Mouse (Mus musculus): ENCODE results near the gene Map4k5. TPM values are rescaled to one million over a fixed set of nuclear protein-coding genes. Genes with fewer than 3 reads are reported as not detected.

Map4k5 gene
- polyA plus RNA-seq, 1 experiment from 2014 or later = 40.0 TPM

DNA sequence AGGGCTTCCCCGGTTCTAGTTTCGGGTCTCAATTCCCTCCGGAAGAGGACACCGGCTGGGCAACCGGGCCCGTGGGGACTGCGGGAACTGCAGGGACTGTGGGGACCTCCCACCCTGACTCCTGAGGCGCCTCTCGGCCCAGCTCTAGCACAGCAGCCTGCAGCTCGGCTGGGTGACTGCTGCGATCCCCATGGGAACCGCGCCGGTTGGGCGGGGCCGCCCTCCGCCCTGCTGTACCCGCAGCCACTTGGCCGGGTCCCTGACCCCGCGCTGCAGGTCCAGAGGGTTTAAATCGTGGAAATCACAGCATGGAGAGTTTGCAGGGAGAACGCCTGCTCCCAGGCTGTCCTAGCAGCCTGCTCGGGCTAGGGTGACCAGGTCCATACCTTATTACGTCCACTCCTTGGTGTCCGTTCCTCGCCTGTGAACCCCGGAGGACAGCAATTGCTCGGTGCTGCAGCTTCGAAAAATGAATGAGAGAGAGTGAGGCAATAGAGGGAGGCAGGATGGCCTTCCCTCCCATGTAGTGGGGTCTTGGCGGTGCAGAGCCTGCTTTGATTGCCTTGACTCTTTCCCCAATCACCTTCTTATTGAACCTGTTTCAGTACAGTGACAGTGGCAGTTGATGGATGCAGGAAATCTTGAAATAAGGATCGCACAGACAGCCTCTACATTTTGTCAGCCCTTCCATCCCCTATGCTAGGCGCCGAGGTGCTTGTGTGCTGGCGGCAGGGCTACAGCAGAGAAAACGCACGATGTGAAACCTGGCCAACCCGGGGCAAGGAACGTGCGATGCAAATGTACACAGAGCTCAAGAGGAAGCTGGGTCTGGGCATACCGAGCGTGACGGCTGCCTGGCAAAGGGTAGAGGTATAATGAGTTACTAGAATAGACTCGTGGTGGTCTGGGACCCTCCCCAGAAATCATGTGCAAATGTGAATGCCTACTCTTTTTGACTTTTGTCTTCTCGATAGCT is 102.2 kb downstream of the Map4k5 start, which contains the start of gene Cdkl1:
Gene Cdkl1 (minus strand): TSS at position 738 of the 976 bp plus-strand sequence.
- DNase-seq (peak; percentile 75), ATAC-seq (ENCODE audit: low FRiP score, low TSS enrichment) (peak; percentile 80)
- 2% methylated on average over 45 of the region's 45 CpGs for WGBS
- Histone ChIP-seq H3K9me3 (ENCODE audit: control insufficient read depth, low read length) (no peaks in the 10 kb centered on the region), H3K4me3 (replicated peaks; ENCODE audit: low read depth, low read length) (peak within 1 kb of the TSS; percentile 54), H3K4me1 (ENCODE audit: control insufficient read depth, insufficient read depth, low read length) (peaks cover 13% of the 10 kb centered on the region), H3K36me3 (ENCODE audit: control insufficient read depth, insufficient read depth, low read length) (no peaks in the 10 kb centered on the region), H3K27me3 (ENCODE audit: control insufficient read depth, insufficient read depth, low read length) (0 out of 2 replicates have a peak, but pooled peaks cover 2% of the 10 kb centered on the region), H3K4me2 (ENCODE audit: low read length) (peak within 1 kb of the TSS; percentile 99), H3K27ac (replicated peaks; ENCODE audit: low read depth, low read length) (peak within 1 kb of the TSS; percentile 66), H3K9ac (replicated peaks; ENCODE audit: low read length) (peak within 1 kb of the TSS; percentile 70)

DNA sequence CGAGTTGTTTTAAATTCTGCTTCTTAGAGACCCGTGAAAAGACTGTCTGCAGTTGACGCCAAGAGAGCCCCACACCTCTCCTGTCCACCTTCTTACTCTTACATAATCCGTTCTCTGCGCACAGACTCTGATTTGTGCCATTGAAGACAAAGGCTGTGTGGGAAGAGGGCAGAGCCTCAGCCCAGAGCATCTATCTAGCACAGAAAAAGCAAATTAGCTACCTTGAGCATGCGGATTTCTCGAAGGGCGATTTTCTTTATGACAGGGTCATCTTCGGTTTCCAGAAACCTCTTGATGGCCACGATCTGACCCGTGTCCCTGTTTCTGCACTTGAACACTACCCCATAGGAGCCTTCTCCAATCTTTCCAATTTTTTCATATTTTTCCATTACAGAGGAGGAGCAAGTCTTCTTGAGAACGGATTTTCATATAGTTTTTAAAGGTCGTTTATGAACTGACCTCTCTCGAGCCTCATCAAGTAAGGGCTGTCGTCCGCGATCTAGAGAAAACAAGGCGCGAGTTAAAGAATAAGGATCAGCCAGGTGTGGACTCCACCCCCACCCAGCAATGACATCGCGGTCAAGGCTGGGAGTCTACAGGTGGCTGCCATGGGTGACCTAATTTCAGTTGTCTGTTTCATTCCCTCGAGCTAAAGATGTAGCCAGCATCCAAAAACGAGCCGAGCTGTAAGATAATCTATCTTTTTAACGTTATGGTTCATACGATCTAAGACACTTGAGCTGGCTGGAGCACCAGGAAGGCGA is 103.1 kb downstream of the Map4k5 start:
- Histone ChIP-seq H3K27me3 (ENCODE audit: control insufficient read depth, insufficient read depth, low read length) (0 out of 2 replicates have a peak, but pooled peaks cover 2% of the 10 kb centered on the region), H3K4me3 (replicated peaks; ENCODE audit: low read depth, low read length) (peak overlapping the region; percentile 54), H3K4me1 (ENCODE audit: control insufficient read depth, insufficient read depth, low read length) (peaks cover 13% of the 10 kb centered on the region), H3K4me2 (ENCODE audit: low read length) (peak overlapping the region; percentile 99), H3K9ac (replicated peaks; ENCODE audit: low read length) (peak overlapping the region; percentile 70), H3K36me3 (ENCODE audit: control insufficient read depth, insufficient read depth, low read length) (no peaks in the 10 kb centered on the region), H3K9me3 (ENCODE audit: control insufficient read depth, low read length) (no peaks in the 10 kb centered on the region), H3K27ac (replicated peaks; ENCODE audit: low read depth, low read length) (no peak overlapping the region)
- WGBS = 29% methylated on average over 27 of the region's 27 CpGs
- DNase-seq (peak; percentile 15), ATAC-seq (ENCODE audit: low FRiP score, low TSS enrichment) (no peak)

DNA sequence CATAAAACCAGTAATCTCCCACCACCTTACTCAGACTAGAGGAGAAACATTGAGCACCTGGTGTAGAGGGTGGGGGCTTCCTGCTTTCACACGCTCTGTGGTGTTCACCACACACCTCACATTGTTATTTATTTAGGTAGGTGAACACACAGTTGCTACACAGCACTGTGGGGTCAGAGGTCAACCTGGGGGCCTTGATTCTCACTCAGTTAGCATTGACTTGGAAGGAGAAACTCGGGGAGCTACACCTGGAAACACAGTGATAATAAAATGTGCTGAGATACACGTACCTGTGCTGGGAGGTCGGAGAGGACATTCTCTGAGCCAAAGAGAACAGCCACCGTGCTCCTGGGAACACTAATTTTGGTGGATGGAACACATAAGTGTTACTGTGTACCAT is 104.6 kb downstream of the Map4k5 start:
- H3K9ac ChIP-seq (replicated peaks; ENCODE audit: low read length) = no peak overlapping the region
- 91% methylated on average over 5 of the region's 5 CpGs for WGBS
- H3K4me1 ChIP-seq (ENCODE audit: control insufficient read depth, insufficient read depth, low read length) = peaks cover 13% of the 10 kb centered on the region
- no peak overlapping the region for H3K4me2 ChIP-seq (ENCODE audit: low read length)
- 0 out of 2 replicates have a peak, but pooled peaks cover 2% of the 10 kb centered on the region for H3K27me3 ChIP-seq (ENCODE audit: control insufficient read depth, insufficient read depth, low read length)
- H3K9me3 ChIP-seq (ENCODE audit: control insufficient read depth, low read length) = no peaks in the 10 kb centered on the region
- no peak for ATAC-seq (ENCODE audit: low FRiP score, low TSS enrichment)
- no peak overlapping the region for H3K4me3 ChIP-seq (replicated peaks; ENCODE audit: low read depth, low read length)
- H3K36me3 ChIP-seq (ENCODE audit: control insufficient read depth, insufficient read depth, low read length) = no peaks in the 10 kb centered on the region
- no peak for DNase-seq
- no peak overlapping the region for H3K27ac ChIP-seq (replicated peaks; ENCODE audit: low read depth, low read length)

DNA sequence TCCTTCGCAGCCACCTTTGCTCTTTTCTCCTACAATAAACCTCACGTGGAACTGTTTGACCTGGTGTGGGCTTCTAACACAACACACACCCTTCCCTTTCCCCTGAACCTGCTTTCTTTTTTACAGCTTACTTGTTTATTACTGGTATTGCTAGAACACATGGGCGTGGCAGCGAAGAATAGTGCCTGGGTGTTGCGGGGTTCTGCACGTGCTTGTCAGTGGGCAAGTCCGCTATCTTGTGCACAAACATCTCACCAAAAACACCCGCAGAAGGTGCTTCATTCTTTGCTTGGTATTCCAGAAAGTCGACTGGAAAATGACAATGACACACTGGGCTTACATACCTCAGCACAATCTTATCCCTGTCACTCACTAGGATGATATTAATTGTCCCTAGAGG is 107.5 kb downstream of the Map4k5 start:
- DNase-seq = no peak
- no peak for ATAC-seq (ENCODE audit: low FRiP score, low TSS enrichment)
- peaks cover 2% of the 10 kb centered on the region; the same call in 1 of the 2 replicates for H3K4me1 ChIP-seq (ENCODE audit: control insufficient read depth, insufficient read depth, low read length)
- no peaks in the 10 kb centered on the region for H3K36me3 ChIP-seq (ENCODE audit: control insufficient read depth, insufficient read depth, low read length)
- 0 out of 2 replicates have a peak, but pooled peaks cover 2% of the 10 kb centered on the region for H3K27me3 ChIP-seq (ENCODE audit: control insufficient read depth, insufficient read depth, low read length)
- no peak overlapping the region for H3K4me2 ChIP-seq (ENCODE audit: low read length)
- no peaks in the 10 kb centered on the region for H3K9me3 ChIP-seq (ENCODE audit: control insufficient read depth, low read length)
- WGBS = 91% methylated on average over 9 of the region's 9 CpGs
- H3K9ac ChIP-seq (replicated peaks; ENCODE audit: low read length) = no peak overlapping the region
- no peak overlapping the region for H3K4me3 ChIP-seq (replicated peaks; ENCODE audit: low read depth, low read length)
- no peak overlapping the region for H3K27ac ChIP-seq (replicated peaks; ENCODE audit: low read depth, low read length)

DNA sequence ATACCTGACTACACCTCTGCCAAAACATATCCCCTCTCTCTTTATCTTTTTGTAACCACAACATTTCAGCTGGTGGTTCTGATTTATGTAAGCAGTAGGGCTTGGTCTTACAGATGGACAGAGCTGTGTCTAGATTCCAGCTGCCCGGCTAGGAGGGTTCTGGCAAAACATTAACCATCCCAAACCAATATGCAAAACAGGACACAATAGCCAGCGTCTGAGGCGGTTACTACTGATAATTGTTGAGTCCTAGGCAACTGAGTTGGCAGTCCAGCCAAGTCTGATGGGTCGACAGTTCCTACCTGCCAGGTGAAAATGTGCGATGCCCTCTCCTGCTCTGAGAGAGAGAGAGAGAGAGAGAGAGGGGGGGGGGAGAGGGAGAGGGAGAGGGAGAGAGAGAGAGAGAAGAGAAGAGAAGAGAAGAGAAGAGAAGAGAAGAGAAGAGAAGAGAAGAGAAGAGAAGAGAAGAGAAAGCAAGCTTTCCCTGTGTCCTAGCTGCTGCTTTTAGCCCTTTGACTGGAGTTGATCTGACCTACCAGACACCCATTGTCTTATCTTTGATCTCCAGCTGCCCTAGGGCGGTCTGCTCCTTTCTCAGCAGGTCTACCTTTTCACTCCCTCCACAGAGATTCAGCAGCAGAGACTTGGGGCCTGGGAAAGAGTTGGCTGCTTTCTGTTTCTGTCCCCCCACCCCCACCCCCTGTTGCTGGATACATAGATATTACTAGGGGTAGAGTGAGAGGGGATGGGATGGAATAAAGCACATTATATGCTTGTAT is 109.6 kb downstream of the Map4k5 start:
- Histone ChIP-seq H3K27me3 (ENCODE audit: control insufficient read depth, insufficient read depth, low read length) (no peaks in the 10 kb centered on the region), H3K4me3 (replicated peaks; ENCODE audit: low read depth, low read length) (no peak overlapping the region), H3K4me1 (ENCODE audit: control insufficient read depth, insufficient read depth, low read length) (no peaks in the 10 kb centered on the region), H3K36me3 (ENCODE audit: control insufficient read depth, insufficient read depth, low read length) (no peaks in the 10 kb centered on the region), H3K9ac (replicated peaks; ENCODE audit: low read length) (no peak overlapping the region), H3K9me3 (ENCODE audit: control insufficient read depth, low read length) (no peaks in the 10 kb centered on the region), H3K4me2 (ENCODE audit: low read length) (no peak overlapping the region), H3K27ac (replicated peaks; ENCODE audit: low read depth, low read length) (no peak overlapping the region)
- ATAC-seq (ENCODE audit: low FRiP score, low TSS enrichment) = no peak
- whole genome bisulfite sequencing = 60% methylated on average over 6 of the region's 6 CpGs
- no peak for DNase-seq

DNA sequence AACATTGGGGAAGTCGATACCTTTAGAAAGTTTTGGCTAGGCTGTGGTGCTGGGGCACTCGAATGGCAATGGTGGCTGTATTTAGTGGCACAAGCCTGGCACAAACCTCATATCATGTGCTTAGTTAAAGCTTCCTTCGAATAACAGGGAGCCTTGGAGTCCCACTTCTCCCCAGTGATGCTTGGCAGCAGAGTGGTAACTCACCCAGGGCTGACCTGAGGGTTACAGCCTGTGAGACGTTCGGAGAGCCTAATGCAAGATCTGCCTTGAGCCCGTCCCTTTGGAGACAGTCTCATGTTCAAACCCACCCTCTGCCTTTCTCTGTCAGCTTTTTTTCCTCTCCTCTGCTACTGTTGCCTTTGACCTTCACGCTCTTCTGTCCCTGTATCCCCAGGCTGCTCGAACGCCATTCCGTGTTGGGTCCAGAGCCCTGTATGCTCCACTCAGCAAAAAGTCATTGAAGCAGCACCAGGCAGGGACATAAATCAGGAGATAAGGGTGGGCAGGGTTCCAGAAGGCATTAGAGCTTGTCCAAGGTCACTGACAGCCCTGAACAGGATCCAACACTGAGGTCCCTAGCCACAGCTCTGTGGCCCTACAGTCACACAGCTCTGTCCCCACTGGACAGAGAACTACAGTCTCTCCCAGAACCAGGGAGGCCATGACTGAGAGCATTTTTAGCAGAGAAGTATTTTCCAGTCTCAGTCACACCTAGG is 110.9 kb downstream of the Map4k5 start:
- DNase-seq = no peak

DNA sequence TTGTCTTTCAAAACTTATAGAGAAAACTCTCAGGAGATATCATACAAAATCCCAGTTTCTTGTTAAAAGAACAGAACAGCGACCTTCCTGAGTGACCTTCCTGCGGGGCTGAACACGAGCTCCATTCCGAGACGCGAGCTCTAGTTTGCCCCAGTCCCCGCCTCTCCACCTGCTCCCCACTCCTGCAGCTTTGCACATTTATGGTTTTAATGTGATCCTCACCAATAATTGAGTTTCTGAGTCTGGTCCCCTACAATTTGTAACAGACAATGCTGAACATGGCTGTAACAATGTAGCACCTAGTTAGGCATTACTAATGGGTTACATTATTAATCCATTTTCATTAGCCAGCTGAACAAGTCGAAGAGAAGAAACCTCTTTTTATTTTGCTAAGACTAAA is 111.5 kb downstream of the Map4k5 start:
- H3K9me3 ChIP-seq (ENCODE audit: control insufficient read depth, low read length) = no peaks in the 10 kb centered on the region
- H3K27me3 ChIP-seq (ENCODE audit: control insufficient read depth, insufficient read depth, low read length) = no peaks in the 10 kb centered on the region
- H3K4me3 ChIP-seq (replicated peaks; ENCODE audit: low read depth, low read length) = no peak overlapping the region
- ATAC-seq (ENCODE audit: low FRiP score, low TSS enrichment) = no peak
- no peak overlapping the region for H3K27ac ChIP-seq (replicated peaks; ENCODE audit: low read depth, low read length)
- H3K9ac ChIP-seq (replicated peaks; ENCODE audit: low read length) = no peak overlapping the region
- H3K36me3 ChIP-seq (ENCODE audit: control insufficient read depth, insufficient read depth, low read length) = no peaks in the 10 kb centered on the region
- no peak overlapping the region for H3K4me2 ChIP-seq (ENCODE audit: low read length)
- 77% methylated on average over 8 of the region's 8 CpGs for WGBS
- H3K4me1 ChIP-seq (ENCODE audit: control insufficient read depth, insufficient read depth, low read length) = no peaks in the 10 kb centered on the region
- DNase-seq = no peak

More for the DNA sequence above, 110.9 kb downstream of the Map4k5 start:
- no peaks in the 10 kb centered on the region for H3K9me3 ChIP-seq (ENCODE audit: control insufficient read depth, low read length)
- no peaks in the 10 kb centered on the region for H3K27me3 ChIP-seq (ENCODE audit: control insufficient read depth, insufficient read depth, low read length)
- ATAC-seq (ENCODE audit: low FRiP score, low TSS enrichment) = no peak
- no peak overlapping the region for H3K4me3 ChIP-seq (replicated peaks; ENCODE audit: low read depth, low read length)
- no peak overlapping the region for H3K4me2 ChIP-seq (ENCODE audit: low read length)
- no peaks in the 10 kb centered on the region for H3K36me3 ChIP-seq (ENCODE audit: control insufficient read depth, insufficient read depth, low read length)
- whole genome bisulfite sequencing = 85% methylated on average over 10 of the region's 10 CpGs
- no peak overlapping the region for H3K9ac ChIP-seq (replicated peaks; ENCODE audit: low read length)
- no peaks in the 10 kb centered on the region for H3K4me1 ChIP-seq (ENCODE audit: control insufficient read depth, insufficient read depth, low read length)
- no peak overlapping the region for H3K27ac ChIP-seq (replicated peaks; ENCODE audit: low read depth, low read length)

DNA sequence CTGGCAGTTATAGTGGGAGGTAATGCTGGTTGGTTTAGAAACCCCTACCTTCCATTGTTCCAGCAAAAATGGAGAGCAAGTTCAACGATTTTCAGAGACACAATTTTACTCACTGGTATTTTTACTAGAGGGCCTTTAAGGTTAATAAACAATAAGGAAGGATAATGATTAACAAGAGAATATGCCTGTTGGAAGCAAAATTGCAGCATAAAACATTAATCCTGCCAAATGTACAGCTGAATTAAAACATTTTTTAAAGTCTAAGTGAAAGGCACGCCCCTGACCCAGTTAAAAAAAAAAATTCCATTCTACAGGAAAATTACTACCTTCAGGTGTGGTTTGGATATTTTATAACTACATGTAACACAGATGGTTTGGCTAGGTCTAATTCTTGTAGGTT is 115.0 kb downstream of the Map4k5 start:
- Histone ChIP-seq H3K4me3 (replicated peaks; ENCODE audit: low read depth, low read length) (no peak overlapping the region), H3K9ac (replicated peaks; ENCODE audit: low read length) (no peak overlapping the region), H3K36me3 (ENCODE audit: control insufficient read depth, insufficient read depth, low read length) (no peaks in the 10 kb centered on the region), H3K27me3 (ENCODE audit: control insufficient read depth, insufficient read depth, low read length) (no peaks in the 10 kb centered on the region), H3K4me1 (ENCODE audit: control insufficient read depth, insufficient read depth, low read length) (no peaks in the 10 kb centered on the region), H3K4me2 (ENCODE audit: low read length) (no peak overlapping the region), H3K9me3 (ENCODE audit: control insufficient read depth, low read length) (no peaks in the 10 kb centered on the region), H3K27ac (replicated peaks; ENCODE audit: low read depth, low read length) (no peak overlapping the region)
- 82% methylated on average over 2 of the region's 2 CpGs for WGBS
- DNase-seq (no peak), ATAC-seq (ENCODE audit: low FRiP score, low TSS enrichment) (no peak)
